Mouse (Mus musculus) midbrain, embryonic 15.5 days (tissue): ENCODE measurements around the gene Mterf2. TPM values are rescaled to one million over a fixed set of nuclear protein-coding genes. Genes with fewer than 3 reads are reported as not detected.

ENCODE experiments used
- ATAC-seq: fragments of 200-750 bp; cut with Nextera tagmentation; replicated peaks from 2 replicates; pipeline ENCODE4 v1.8.0; 2017; ENCODE audit warnings: moderate TSS enrichment
- H3K27ac ChIP-seq: fragments of 300-500 bp; sonication (generic); 2 replicates; pipeline ENCODE4 v1.5.1; 2015; ENCODE audit warnings: mild to moderate bottlenecking, inconsistent platforms
- H3K27me3 ChIP-seq: fragments of 300-500 bp; sonication (generic); replicated peaks from 2 replicates; pipeline ENCODE4 v1.6.1; 2015; ENCODE audit warnings: inconsistent platforms
- H3K36me3 ChIP-seq: fragments of 300-500 bp; sonication (generic); replicated peaks from 2 replicates; pipeline ENCODE4 v1.6.1; 2015; ENCODE audit warnings: inconsistent platforms
- H3K4me1 ChIP-seq: fragments of 300-500 bp; sonication (generic); 2 replicates; pipeline ENCODE4 v1.6.1; 2015; ENCODE audit warnings: inconsistent platforms
- H3K4me2 ChIP-seq: fragments of 300-500 bp; sonication (generic); 2 replicates; pipeline ENCODE4 v1.6.1; 2015; ENCODE audit warnings: inconsistent platforms, mild to moderate bottlenecking, moderate library complexity
- H3K4me3 ChIP-seq: fragments of 300-500 bp; sonication (generic); 2 replicates; pipeline ENCODE4 v1.5.1; 2015; ENCODE audit warnings: mild to moderate bottlenecking, inconsistent platforms
- H3K9ac ChIP-seq: fragments of 300-500 bp; sonication (generic); 2 replicates; pipeline ENCODE4 v1.6.1; 2015; ENCODE audit warnings: mild to moderate bottlenecking, inconsistent platforms
- H3K9me3 ChIP-seq: fragments of 300-500 bp; sonication (generic); 2 replicates; pipeline ENCODE4 v1.6.1; 2016; ENCODE audit warnings: inconsistent platforms
- WGBS: fragments of 180-500 bp; shearing (Covaris S2); methylation state at CpG from one replicate; pipeline ENCODE4 v1.1.7; 2015; ENCODE audit warnings: mixed read lengths; 5-methylcytosine and 5-hydroxymethylcytosine counted together
- polyA plus RNA-seq: library from polyadenylated mRNA; unstranded; fragments of >200 nt; fragmentation: Nextera tagmentation; extraction: Ambion mirVana; gene quantifications from 2 replicates; pipeline ENCODE4 v1.2.1, GENCODE M21; 2015

Mterf2 gene
- polyA plus RNA-seq, 1 experiment from 2014 or later: 27.9 TPM

DNA sequence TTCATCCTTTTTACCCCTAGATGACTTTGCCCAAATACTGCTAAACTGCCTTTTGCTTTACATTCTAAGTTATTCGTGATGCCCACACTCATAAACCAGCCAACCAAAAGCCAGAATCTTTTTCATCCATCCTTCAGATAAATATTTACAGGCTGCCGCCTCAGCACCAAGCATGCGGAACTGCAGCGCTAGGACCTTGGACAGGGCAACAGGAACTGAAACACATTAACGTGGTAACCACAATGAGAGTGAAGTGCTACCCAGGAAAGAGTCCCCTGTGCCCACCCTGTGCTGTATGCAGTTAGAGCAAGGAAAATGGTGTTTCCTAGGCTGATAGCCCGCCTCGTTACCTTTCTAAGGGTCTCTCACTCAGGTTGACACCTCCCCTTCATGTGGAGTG lies 626 bp upstream of the Mterf2 start:
- Histone ChIP-seq H3K4me1 (peaks cover 21% of the 10 kb centered on the region), H3K4me3 (peak overlapping the region; percentile 64), H3K27me3 (no peaks in the 10 kb centered on the region), H3K4me2 (peak overlapping the region; percentile 55), H3K36me3 (peaks cover 3% of the 10 kb centered on the region; the same call in 1 of the 2 replicates), H3K9ac (0 out of 2 replicates have a peak overlapping the region, but pooled peaks have one; percentile 16), H3K9me3 (no peaks in the 10 kb centered on the region), H3K27ac (peak overlapping the region; percentile 52)
- peak; percentile 24 for ATAC-seq
- WGBS: 25% methylated on average over 7 of the region's 7 CpGs

DNA sequence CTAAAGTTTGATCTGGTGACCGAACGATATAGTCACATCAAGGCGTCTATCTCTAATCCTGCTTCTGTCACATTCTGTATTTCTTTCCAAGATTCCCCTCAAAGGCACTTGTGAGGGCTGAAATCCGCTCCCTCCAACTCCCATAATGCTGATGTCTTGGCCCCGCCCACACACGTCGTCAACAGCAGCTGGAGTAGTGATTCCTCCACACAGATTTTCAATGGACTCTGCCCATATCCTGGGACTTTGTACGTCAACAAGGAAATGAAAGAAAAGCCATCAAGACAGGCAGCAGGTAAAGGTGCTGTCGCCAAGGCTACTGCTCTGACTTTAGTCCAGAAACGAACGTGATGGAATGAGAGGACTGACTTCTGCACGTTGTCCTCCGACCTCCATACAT lies 2.6 kb downstream of the Mterf2 start:
- no peak overlapping the region for H3K9ac ChIP-seq
- peaks cover 21% of the 10 kb centered on the region for H3K4me1 ChIP-seq
- 88% methylated on average over 13 of the region's 13 CpGs for WGBS
- no peak overlapping the region for H3K27ac ChIP-seq
- H3K4me2 ChIP-seq: no peak overlapping the region
- H3K27me3 ChIP-seq: no peaks in the 10 kb centered on the region
- ATAC-seq: no peak
- H3K36me3 ChIP-seq: peaks cover 8% of the 10 kb centered on the region; the same call in 1 of the 2 replicates
- H3K9me3 ChIP-seq: no peaks in the 10 kb centered on the region
- no peak overlapping the region for H3K4me3 ChIP-seq

GRCm38 (mm10) chr10:85114409-85114808 lies 13.4 kb downstream of the Mterf2 start:
- Histone ChIP-seq H3K4me3 (no peak overlapping the region), H3K9ac (no peak overlapping the region), H3K9me3 (no peaks in the 10 kb centered on the region), H3K36me3 (0 out of 2 replicates have a peak, but pooled peaks cover 7% of the 10 kb centered on the region), H3K4me2 (no peak overlapping the region), H3K27ac (no peak overlapping the region), H3K4me1 (no peaks in the 10 kb centered on the region), H3K27me3 (no peaks in the 10 kb centered on the region)
- WGBS: 90% methylated on average over 4 of the region's 4 CpGs
- no peak for ATAC-seq

DNA sequence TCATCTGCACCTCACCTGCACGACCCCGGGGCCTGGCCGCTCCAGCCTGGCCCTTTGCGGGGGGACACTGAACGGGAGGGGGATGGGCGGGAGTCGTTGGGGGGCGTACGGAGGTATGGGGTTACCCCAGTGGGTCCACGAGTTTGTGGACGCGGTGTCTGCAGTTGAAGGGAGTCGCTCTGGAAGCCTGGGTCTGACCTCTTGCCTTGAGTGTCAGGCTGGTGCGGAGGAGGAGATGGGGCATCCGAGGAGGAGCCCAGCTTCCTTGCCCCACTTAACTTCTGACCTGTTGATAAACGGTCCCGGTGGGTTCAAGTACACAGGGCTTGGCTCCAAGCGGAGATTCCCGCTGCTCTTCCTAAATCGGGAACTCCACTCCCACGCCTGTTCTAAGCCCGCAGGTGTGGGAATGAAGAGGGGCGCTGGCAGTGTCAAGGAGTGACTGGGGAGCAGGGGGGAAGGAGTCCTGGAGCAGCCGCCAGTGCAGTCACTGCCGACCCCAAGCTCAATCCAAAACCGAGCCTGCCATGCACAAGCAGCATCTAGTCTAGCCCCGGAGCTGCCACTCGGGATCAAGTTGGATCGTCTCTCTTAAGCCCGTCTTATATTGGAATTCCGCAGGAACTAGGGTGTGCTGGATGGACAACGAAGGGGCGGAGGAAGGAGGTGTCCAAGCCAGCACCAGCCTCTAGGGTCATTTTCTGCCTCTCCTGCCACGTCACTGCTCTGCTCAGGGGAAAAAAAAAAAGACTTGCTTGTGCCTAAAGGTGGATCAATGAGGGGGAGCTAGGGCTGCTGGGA lies 24.5 kb downstream of the Mterf2 start:
- under 1% methylated on average over 34 of the region's 34 CpGs for WGBS

DNA sequence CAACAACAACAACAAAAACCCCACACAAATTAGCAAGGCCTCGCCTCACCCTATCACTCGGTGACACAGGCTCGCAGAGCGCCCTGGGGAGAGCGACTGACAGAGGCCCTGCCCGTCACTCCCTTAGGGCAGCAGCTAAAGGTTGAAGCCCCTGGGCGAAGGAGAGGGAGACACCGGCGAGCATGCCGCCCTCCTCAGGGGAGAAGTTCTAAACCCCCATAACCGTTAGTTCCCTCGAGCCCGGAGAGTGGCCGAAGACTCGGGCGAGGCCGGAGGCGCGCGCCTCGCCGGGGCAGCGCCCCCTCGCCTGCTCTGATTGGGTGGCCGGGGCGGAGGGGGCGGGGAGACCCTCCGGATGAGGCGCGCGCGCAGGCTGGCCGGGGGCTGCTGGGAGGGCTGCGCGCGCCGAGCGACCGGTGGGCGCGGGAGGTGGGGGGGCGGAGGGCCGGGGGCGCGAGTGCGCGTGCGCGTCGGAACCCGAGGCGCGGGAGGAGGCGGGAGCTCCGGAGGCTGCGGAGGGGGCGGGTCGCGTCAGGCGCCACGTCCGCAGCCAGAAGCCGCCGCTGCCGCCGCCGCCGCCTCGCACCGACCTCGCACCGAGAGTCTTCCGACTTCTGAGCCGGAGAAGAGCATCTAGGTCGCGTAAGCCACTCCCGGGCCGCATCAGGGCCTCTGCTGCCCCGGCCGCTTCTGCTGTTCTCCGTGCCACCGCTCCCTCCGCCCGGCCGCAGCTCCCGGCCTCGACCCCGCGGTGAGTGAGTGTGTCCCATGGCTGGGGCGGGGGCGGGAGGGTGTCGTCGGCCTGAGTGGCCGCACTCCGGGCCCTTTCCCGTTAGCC lies 25.4 kb downstream of the Mterf2 start, which contains the start of the genes Fhl4 and Tmem263:
Gene Fhl4 (minus strand): TSS at position 249 of the 838 bp plus-strand sequence.
Gene Tmem263 (plus strand): TSS at position 381 of the 838 bp plus-strand sequence.
- ATAC-seq: peak; percentile 96
- peaks cover 21% of the 10 kb centered on the region for H3K4me1 ChIP-seq
- peak within 1 kb of the TSS; percentile 96 for H3K4me2 ChIP-seq
- peak within 1 kb of the TSS; percentile 82 for H3K27ac ChIP-seq
- peak within 1 kb of the TSS; percentile 85 for H3K9ac ChIP-seq
- no peaks in the 10 kb centered on the region for H3K27me3 ChIP-seq
- H3K36me3 ChIP-seq: no peaks in the 10 kb centered on the region
- H3K9me3 ChIP-seq: no peaks in the 10 kb centered on the region
- peak within 1 kb of the TSS; percentile 69 for H3K4me3 ChIP-seq
- WGBS: under 1% methylated on average over 71 of the region's 96 CpGs

More for the DNA sequence above, 24.5 kb downstream of the Mterf2 start:
- Histone ChIP-seq H3K4me2 (peak overlapping the region; percentile 96), H3K4me3 (peak overlapping the region; percentile 69), H3K9ac (peak overlapping the region; percentile 85), H3K9me3 (no peaks in the 10 kb centered on the region), H3K36me3 (no peaks in the 10 kb centered on the region), H3K27me3 (no peaks in the 10 kb centered on the region), H3K4me1 (peaks cover 21% of the 10 kb centered on the region), H3K27ac (peak overlapping the region; percentile 82)
- no peak; the same call in none of the 2 replicates for ATAC-seq

DNA sequence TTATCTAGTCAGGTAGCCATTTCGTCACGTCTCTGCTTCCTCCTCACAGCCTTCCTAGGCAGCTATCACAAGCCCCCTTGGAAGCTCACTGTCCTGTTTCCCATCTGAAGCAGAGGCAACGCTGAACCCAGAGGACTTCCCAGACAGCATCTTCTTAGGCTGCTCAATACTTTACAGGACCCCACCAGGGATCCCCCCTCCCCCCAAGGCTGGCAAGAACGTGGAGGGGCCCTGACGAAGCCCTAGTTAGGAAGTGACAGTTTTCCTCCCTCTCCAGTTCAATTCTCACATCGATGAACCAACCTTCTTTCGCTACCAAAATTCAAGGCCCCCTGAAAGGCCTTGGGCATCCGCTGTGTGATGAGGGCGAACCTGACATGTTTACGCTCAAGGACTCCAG lies 26.0 kb downstream of the Mterf2 start:
- peak overlapping the region; percentile 83 for H3K9ac ChIP-seq
- H3K4me1 ChIP-seq: peaks cover 21% of the 10 kb centered on the region
- ATAC-seq: peak; percentile 48
- H3K4me3 ChIP-seq: peak overlapping the region; percentile 69
- peak overlapping the region; percentile 82 for H3K27ac ChIP-seq
- H3K4me2 ChIP-seq: peak overlapping the region; percentile 96
- no peaks in the 10 kb centered on the region for H3K27me3 ChIP-seq
- under 1% methylated on average over 10 of the region's 10 CpGs for WGBS
- no peaks in the 10 kb centered on the region for H3K9me3 ChIP-seq
- no peaks in the 10 kb centered on the region for H3K36me3 ChIP-seq

DNA sequence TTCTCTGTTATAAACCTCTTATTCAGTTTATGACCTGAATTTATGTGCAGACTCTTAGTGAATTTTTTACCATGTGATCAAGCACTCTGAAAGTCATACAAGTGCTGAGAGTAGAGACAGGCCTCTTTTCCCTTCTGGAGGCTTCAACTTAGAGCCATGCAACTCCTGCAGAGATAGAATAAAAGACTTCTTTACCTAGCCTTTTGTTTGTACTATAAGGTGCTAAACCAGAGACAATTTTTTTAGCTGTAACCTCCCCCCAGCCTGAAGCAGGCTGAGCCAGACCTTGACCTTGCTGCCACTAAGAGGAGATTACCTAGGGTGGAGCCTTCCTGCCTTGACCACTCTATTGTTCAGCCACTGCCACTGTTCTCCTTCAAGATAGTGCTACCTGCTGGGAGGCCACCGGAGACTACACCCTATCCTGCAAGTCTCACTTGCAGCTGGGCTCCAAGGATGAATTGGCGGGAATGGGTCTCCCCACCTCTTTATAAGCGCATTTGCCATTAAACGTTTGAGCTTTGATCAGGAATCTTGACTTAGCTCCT lies 56.1 kb downstream of the Mterf2 start:
- H3K27me3 ChIP-seq: no peaks in the 10 kb centered on the region
- H3K4me1 ChIP-seq: no peaks in the 10 kb centered on the region
- WGBS: 60% methylated on average over 4 of the region's 4 CpGs

More for the DNA sequence above, 56.1 kb downstream of the Mterf2 start:
- Histone ChIP-seq H3K4me2 (no peak overlapping the region), H3K27ac (no peak overlapping the region), H3K9ac (no peak overlapping the region), H3K9me3 (no peaks in the 10 kb centered on the region), H3K36me3 (no peaks in the 10 kb centered on the region), H3K4me3 (no peak overlapping the region)
- ATAC-seq: no peak

Other genes with a start within 250 kb of the Mterf2 start
- gene Ric8b, start 210.4 kb downstream of the Mterf2 start, polyA plus RNA-seq: 48.3 and 51.8 TPM in 2 replicates
- gene Fhl4, start 25.5 kb downstream of the Mterf2 start, polyA plus RNA-seq: 2.4 and 2.6 TPM in 2 replicates
- 52.3 and 52.8 TPM in 2 replicates for gene Tmem263, start 25.4 kb downstream of the Mterf2 start, polyA plus RNA-seq
- gene Cry1, start 57.0 kb upstream of the Mterf2 start, polyA plus RNA-seq: 38.8 and 41.2 TPM in 2 replicates